Mouse (Mus musculus) CH12.LX (cell line): ENCODE results near the gene Phlda1.

Source experiments
- BHLHE40 ChIP-seq: IDR thresholded peaks from 2 replicates; pipeline ENCODE4 v1.6.1; 2011; ENCODE audit warnings: mild to moderate bottlenecking, low read depth, low read length, improper control_type of control experiment
- CHD1 ChIP-seq: IDR thresholded peaks from 2 replicates; pipeline ENCODE4 v1.6.1; 2012; ENCODE audit warnings: low read depth, low read length, improper control_type of control experiment, inconsistent platforms
- CTCF ChIP-seq, 2 experiments: IDR thresholded peaks in 1 of 2; conservative IDR thresholded peaks in 1 of 2; 2 replicates each; pipeline ENCODE4 v1.5.1; 2011 to 2012; ENCODE audit warnings: low read depth in 2 of 2, low read length in 2 of 2, improper control_type of control experiment in 1 of 2, inconsistent platforms in 1 of 2, mild to moderate bottlenecking in 1 of 2, moderate library complexity in 1 of 2
- MAFK ChIP-seq: IDR thresholded peaks from 2 replicates; pipeline ENCODE4 v1.6.1; 2011; ENCODE audit warnings: low read length, improper control_type of control experiment; ENCODE audit not compliant: insufficient replicate concordance
- TCF12 ChIP-seq: IDR thresholded peaks from 2 replicates; pipeline ENCODE4 v1.6.1; 2014; ENCODE audit warnings: low read depth, mild to moderate bottlenecking, inconsistent platforms, low read length, improper control_type of control experiment
- UBTF ChIP-seq: IDR thresholded peaks from 2 replicates; pipeline ENCODE4 v1.6.1; 2012; ENCODE audit warnings: low read depth, mild to moderate bottlenecking, inconsistent platforms, low read length, improper control_type of control experiment, moderate library complexity
- ZNF384 ChIP-seq: IDR thresholded peaks from 2 replicates; pipeline ENCODE4 v1.6.1; 2012; ENCODE audit warnings: low read depth, low read length, improper control_type of control experiment, inconsistent platforms

DNA sequence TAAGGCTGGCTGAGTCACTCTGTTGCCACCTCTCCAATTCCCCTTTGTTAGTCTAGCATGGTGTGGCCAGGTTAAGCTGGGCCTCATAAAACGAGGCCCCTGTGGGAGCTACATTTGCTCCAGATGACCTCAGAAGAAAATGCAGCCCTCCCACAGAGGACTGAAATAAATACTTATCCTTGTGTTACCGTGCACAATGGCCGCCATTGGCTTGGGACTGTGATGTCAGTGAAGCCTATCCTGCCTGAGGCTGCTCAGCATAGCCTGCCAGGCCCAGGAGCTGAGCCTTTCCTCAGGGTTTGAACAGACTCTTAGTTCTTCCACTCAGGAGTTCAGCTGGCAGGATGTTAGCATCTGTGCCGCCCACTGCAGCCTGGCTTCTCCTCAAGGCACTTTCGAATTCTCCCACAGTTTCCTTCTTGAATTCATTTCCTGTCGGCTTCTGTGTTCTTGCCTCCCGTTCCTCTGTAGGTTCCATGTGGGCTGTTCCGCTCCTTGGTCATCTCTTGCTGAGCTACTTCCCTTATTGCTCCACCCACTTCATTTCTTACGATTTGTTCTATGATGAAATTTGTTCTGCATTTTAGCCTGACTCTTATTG lies 33.7 kb downstream of the Phlda1 start:
- TF ChIP-seq ZNF384 (no peak), CTCF (conservative IDR thresholded peaks at IDR 0.05 in 1 of 2, IDR thresholded peaks at IDR 0.05 in 1 of 2; ENCODE audit: low read depth in 2 of 2, low read length in 2 of 2) (no peak), UBTF (no peak), MAFK (no peak), BHLHE40 (no peak), TCF12 (no peak), CHD1 (no peak)
